Mouse (Mus musculus) left cerebral cortex, postnatal 36 days (tissue): Measurements from ENCODE around the gene Fhl3. TPM values are rescaled to one million over a fixed set of nuclear protein-coding genes. Genes with fewer than 3 reads are reported as not detected.

ENCODE experiments used
- DNase-seq, 2 experiments: peaks; one replicate each; pipeline ENCODE4 v3.0.0; 2021 to 2022; ENCODE audit warnings: low spot score in 2 of 2, mixed read lengths in 1 of 2
- intact Hi-C: fragments of 180-260 bp; cut with DNase I; formaldehyde crosslinking; loops from one replicate; pipeline ENCODE4 v1.15.1; 2025
- total RNA-seq, 2 experiments: library from RNA; stranded (reverse); gene quantifications; 2 replicates each; pipeline ENCODE4 v1.2.3; 2021

Fhl3 gene
- total RNA-seq: 1 to 10 TPM; 1.6 to 1.9 TPM

DNA sequence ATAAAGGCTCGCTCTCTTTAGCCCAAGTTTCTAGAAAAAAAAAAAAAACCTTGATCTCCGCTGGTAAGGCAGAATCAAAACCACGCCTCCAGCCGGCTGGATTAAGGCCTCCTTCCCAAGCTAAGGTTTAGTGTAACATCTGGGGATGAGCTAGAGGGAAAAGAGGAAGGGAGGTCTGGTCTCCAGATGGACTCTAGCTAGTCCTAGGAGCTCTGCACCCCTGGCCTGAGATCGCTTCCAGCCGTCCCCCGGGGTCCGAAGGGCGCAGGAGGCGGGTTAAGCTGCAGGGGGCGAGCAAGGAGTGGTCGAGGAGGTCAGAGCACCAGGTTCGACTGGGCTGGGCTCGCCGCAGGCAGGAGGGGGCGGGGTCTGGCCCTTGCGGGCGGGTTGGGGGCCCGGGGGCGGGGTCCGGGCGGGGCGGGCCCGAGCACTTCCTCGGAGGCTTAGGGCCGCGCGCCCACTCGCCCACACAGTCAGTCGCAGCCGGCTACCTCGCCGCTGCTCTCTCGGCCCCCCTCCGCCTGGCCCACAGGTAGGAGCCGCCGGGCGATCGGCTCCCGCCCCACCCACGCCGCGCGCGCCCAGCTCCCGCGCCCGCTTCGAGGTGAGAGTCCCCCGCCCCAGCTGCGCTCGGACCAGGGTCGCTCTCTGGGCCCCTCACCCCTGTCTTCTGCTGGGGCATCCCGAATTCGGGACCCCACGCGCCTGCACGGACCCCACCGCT is at the start of gene Fhl3:
Gene Fhl3 (plus strand): TSS at position 454 of the 724 bp plus-strand sequence.
- intact Hi-C loops: no loop called here
- no peak for DNase-seq

- intact Hi-C loops: loop anchor here (5.0 to 10.0 kb wide), 2 partner anchors 81 to 258 kb away; no protein-coding TSS in a partner anchor
- DNase-seq: no peak
Measured at GRCm38 (mm10) chr4:124652886-124653285, 47.6 kb upstream of the Fhl3 start.

- no peak for DNase-seq
- intact Hi-C loops: loop anchor here (10.0 kb wide), 1 partner anchor 262 kb away; no protein-coding TSS in a partner anchor
Measured at GRCm38 (mm10) chr4:124656518-124656853, 44.0 kb upstream of the Fhl3 start, which contains the start of gene Pou3f1. Gene Pou3f1, plus strand, starts transcription at chr4:124656807.

- intact Hi-C loops: loop anchor here (10.0 kb wide), 1 partner anchor 262 kb away; no protein-coding TSS in a partner anchor
- DNase-seq: peak; percentile 87 to 93
Measured at GRCm38 (mm10) chr4:124656854-124657650, 43.4 kb upstream of the Fhl3 start.

DNA sequence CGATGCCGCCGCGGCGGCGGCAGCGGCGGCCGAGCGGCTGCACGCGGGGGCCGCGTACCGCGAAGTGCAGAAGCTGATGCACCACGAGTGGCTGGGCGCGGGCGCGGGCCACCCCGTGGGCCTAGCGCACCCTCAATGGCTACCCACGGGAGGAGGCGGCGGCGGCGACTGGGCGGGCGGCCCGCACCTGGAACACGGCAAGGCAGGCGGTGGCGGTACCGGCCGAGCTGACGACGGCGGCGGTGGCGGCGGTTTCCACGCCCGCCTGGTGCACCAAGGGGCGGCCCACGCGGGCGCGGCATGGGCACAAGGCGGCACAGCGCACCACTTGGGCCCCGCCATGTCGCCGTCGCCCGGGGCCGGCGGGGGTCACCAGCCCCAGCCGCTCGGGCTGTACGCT is 42.7 kb upstream of the Fhl3 start:
- intact Hi-C loops: loop anchor here (10.0 kb wide), 1 partner anchor 263 kb away; no protein-coding TSS in a partner anchor
- peak; percentile 40 to 50 for DNase-seq

- peak in 1 of 2 experiments; percentile 46 for DNase-seq
- intact Hi-C loops: loop anchor here (10.0 kb wide), 1 partner anchor 264 kb away; no protein-coding TSS in a partner anchor
Measured at GRCm38 (mm10) chr4:124658412-124658851, 42.1 kb upstream of the Fhl3 start.

- no peak for DNase-seq
- intact Hi-C loops: loop anchor here (10.0 kb wide), 1 partner anchor 265 kb away; no protein-coding TSS in a partner anchor
Measured at GRCm38 (mm10) chr4:124659251-124660217, 41.0 kb upstream of the Fhl3 start.

DNA sequence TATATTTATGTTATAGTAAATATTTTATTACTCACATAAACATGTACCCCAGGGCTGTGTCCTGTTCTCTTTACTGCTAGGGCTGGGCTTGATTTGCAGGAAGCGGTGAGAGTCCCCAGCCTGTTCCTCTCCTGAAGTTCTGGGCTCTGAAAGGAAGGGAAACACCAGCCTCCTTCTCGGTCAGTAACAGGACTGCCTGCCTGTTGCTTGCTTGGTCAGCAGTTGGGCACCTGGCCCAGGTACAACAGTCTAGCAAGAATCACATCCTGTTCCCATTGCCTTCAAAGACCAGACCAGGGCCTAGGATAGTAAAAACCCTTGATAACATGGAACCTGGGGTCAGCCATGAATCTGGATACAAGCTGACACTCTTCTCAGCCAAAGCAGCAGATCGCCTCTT is 39.9 kb upstream of the Fhl3 start:
- intact Hi-C loops: no loop called here
- no peak for DNase-seq

GRCm38 (mm10) chr4:124663034-124663433 is 37.5 kb upstream of the Fhl3 start:
- DNase-seq: no peak
- intact Hi-C loops: no loop called here

- intact Hi-C loops: no loop called here
- DNase-seq: no peak
Measured at GRCm38 (mm10) chr4:124664185-124664584, 36.3 kb upstream of the Fhl3 start.

GRCm38 (mm10) chr4:124664604-124665003 is 35.9 kb upstream of the Fhl3 start:
- intact Hi-C loops: no loop called here
- no peak for DNase-seq

DNA sequence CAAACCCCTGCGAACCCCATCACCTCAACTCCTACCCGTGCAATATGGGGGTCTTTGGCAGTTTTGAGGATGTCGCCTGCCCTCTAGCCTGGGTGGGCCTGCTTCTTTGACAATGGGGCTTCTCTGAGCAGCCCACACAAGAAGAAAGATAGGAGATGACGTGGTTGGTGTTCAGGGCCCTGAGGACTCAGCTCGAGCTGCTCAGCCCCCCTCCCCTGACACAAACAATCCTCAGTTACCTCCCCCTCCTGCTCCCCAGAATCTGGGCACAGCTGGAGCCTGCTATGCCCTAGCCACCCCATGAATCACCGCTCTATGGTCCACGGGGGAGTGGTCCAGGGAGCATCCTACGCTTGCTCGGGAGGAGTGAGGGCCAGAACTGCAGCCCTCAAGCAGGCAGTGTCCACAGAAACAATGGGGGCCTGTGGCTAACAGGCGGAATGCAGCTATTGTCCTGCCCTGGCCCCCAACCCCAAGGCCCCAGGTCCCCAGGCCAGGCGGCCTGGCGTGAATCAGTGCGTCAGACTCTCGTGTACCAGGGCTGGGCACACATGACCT is 32.9 kb upstream of the Fhl3 start:
- no peak for DNase-seq
- intact Hi-C loops: no loop called here

- DNase-seq: no peak
- intact Hi-C loops: no loop called here
Measured at GRCm38 (mm10) chr4:124668078-124668477, 32.4 kb upstream of the Fhl3 start.

- intact Hi-C loops: loop anchor here (5.0 kb wide), 2 partner anchors 528 to 713 kb away; no protein-coding TSS in a partner anchor
- DNase-seq: no peak
Measured at GRCm38 (mm10) chr4:124670232-124670631, 30.3 kb upstream of the Fhl3 start.

GRCm38 (mm10) chr4:124671583-124671982 is 28.9 kb upstream of the Fhl3 start:
- intact Hi-C loops: loop anchor here (5.0 kb wide), 2 partner anchors 529 to 714 kb away; no protein-coding TSS in a partner anchor
- DNase-seq: no peak

GRCm38 (mm10) chr4:124672347-124673320 is 27.9 kb upstream of the Fhl3 start:
- no peak for DNase-seq

DNA sequence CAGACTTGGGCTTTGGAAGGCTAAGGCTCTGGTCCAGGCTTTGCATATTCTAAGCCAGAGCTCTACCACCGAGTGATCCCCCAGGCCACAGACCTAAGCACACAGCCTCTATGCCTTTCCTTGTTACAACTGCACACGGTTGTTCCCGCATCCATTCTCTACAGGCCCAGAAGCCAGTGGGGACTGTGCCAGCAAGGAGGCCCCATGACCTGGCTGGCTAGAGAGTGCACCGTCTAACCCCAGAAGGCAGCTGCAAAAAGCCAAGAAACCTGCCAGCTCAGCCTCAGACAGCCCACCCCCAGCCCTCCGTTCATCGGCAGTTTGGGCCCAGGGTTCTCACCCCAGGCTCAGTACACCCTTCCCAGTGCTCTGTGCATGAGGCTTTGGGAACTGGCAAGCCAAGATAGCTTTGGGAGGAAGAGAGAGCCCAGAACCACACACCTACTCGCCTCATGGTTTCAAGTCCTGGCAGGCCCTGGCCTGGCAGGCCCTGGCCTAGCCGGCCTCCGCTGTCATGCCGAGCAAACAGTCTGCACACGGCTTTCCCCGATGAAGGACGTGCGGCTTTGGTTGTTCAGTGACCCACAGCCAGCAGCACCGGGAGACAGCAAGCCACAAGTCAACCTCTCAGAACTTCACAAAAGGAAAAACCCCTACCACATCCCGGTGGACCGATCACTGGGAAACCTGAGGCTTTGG is 26.0 kb upstream of the Fhl3 start:
- intact Hi-C loops: loop anchor here (1.0 to 5.0 kb wide), 4 partner anchors 445 to 737 kb away; no protein-coding TSS in a partner anchor
- DNase-seq: no peak

More at GRCm38 (mm10) chr4:124672347-124673320, 27.9 kb upstream of the Fhl3 start:
- intact Hi-C loops: loop anchor here (5.0 kb wide), 2 partner anchors 530 to 715 kb away; no protein-coding TSS in a partner anchor
